Mouse (Mus musculus) myocyte (in vitro differentiated cells): ENCODE data around the gene Gak. TPM values are rescaled to one million over a fixed set of nuclear protein-coding genes. Genes with fewer than 3 reads are reported as not detected.

Experiments
- H3K27me3 ChIP-seq: one replicate; pipeline ENCODE4 v1.6.1; 2011; ENCODE audit not compliant: control insufficient read depth, insufficient read depth, insufficient read length
- H3K36me3 ChIP-seq: one replicate; pipeline ENCODE4 v1.6.1; 2011; ENCODE audit not compliant: control insufficient read depth, insufficient read depth
- H3K4me2 ChIP-seq: one replicate; pipeline ENCODE4 v1.6.1; 2011; ENCODE audit warnings: low read depth, control low read depth
- H3K4me3 ChIP-seq: one replicate; pipeline ENCODE4 v1.5.1; 2011; ENCODE audit warnings: mild to moderate bottlenecking, control low read depth, moderate library complexity
- H3K79me2 ChIP-seq: one replicate; pipeline ENCODE4 v1.6.1; 2011; ENCODE audit not compliant: control insufficient read depth, insufficient read depth
- H3ac ChIP-seq: one replicate; pipeline ENCODE4 v1.6.1; 2011; ENCODE audit not compliant: control insufficient read depth, insufficient read length
- CEBPB ChIP-seq: IDR thresholded peaks from 2 replicates; pipeline ENCODE4 v1.6.1; 2011; ENCODE audit warnings: mild to moderate bottlenecking, moderate library complexity; ENCODE audit not compliant: poor library complexity, insufficient read depth, severe bottlenecking
- E2F4 ChIP-seq: IDR thresholded peaks from one replicate; pipeline ENCODE4 v1.6.1; 2011; ENCODE audit warnings: mild to moderate bottlenecking, control low read depth, moderate library complexity; ENCODE audit not compliant: insufficient read depth
- MAX ChIP-seq: IDR thresholded peaks from one replicate; pipeline ENCODE4 v1.6.1; 2011; ENCODE audit warnings: low read depth, mild to moderate bottlenecking, control low read depth
- MYOD1 ChIP-seq, 3 experiments: IDR thresholded peaks; one replicate each; pipeline ENCODE4 v1.6.1; 2011; ENCODE audit warnings: control low read depth in 2 of 3, low read depth in 2 of 3, mild to moderate bottlenecking in 2 of 3, moderate library complexity in 1 of 3; ENCODE audit not compliant: insufficient read length in 2 of 3, control insufficient read depth in 1 of 3
- MYOG ChIP-seq, 3 experiments: IDR thresholded peaks; one replicate each; pipeline ENCODE4 v1.6.1; 2011; ENCODE audit warnings: control low read depth in 2 of 3, low read depth in 2 of 3, mild to moderate bottlenecking in 2 of 3; ENCODE audit not compliant: insufficient read length in 2 of 3, control insufficient read depth in 1 of 3, insufficient read depth in 1 of 3
- POLR2A ChIP-seq: IDR thresholded peaks from one replicate; pipeline ENCODE4 v1.6.1; 2011; ENCODE audit warnings: low read depth, mild to moderate bottlenecking, control low read depth, moderate library complexity; ENCODE audit not compliant: insufficient read length
- POLR2AphosphoS2 ChIP-seq: IDR thresholded peaks from one replicate; pipeline ENCODE4 v1.6.1; 2011; ENCODE audit warnings: low read depth, control low read depth; ENCODE audit not compliant: insufficient read length
- REST ChIP-seq: IDR thresholded peaks from one replicate; pipeline ENCODE4 v1.6.1; 2011; ENCODE audit warnings: mild to moderate bottlenecking, control low read depth, moderate library complexity; ENCODE audit not compliant: insufficient read depth, insufficient read length
- SRF ChIP-seq: IDR thresholded peaks from one replicate; pipeline ENCODE4 v1.6.1; 2011; ENCODE audit warnings: low read depth; ENCODE audit not compliant: control insufficient read depth, insufficient read length
- TCF12 ChIP-seq: IDR thresholded peaks from one replicate; pipeline ENCODE4 v1.6.1; 2011; ENCODE audit warnings: mild to moderate bottlenecking, control low read depth; ENCODE audit not compliant: poor library complexity, insufficient read depth, severe bottlenecking
- TCF3 ChIP-seq: IDR thresholded peaks from one replicate; pipeline ENCODE4 v1.6.1; 2011; ENCODE audit warnings: low read depth, control low read depth; ENCODE audit not compliant: insufficient read length
- USF1 ChIP-seq: IDR thresholded peaks from one replicate; pipeline ENCODE4 v1.6.1; 2011; ENCODE audit warnings: low read depth, mild to moderate bottlenecking, control low read depth, moderate library complexity
- polyA plus RNA-seq: library from polyadenylated mRNA; unstranded; fragments of >200 nt; fragmentation: generic; extraction: Trizol; gene quantifications from one replicate; pipeline ENCODE4 v1.2.1, GENCODE M21; 2012; ENCODE audit warnings: missing spikeins

The Gak gene
- polyA plus RNA-seq = 46.1 TPM

DNA sequence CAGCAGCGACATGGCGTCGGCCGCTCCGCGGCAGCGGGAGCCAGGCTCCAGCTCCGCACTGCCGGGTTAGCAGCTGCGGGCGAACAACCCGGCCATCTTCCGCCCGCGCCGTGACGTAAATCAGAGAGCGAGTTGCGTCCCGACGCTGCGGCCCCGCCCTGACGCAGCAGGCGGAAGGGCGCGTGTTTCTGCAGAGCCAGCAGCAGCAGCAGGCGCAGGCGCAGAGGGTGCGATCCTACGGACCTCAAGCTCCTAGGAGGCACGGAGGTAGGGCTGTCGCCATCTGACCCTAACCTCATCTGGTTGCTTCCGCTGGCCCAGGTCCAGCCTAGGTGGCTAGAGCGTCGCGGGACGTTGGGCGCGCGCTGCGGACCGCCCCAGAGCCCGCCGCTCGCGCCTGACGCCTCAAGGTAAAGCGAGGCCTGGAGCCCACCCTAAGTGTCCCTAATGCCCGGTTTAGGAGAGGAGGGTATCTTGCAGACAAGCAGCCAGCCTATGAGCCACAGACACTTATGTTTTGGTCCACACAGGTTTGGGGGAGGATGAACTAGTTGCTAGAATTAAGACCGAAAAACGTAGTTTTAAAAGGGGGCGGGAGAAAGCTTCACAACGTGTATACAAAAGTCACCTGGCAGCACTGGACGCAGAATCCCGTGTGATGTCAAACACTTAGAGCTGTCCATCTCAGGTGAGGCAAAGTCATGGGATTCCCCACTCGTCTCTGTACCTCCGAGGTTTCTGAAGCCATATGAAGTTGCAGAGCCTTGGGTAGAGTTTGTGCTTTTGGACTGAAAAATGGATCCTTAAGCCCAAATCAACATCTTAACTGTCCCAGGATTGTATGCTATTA lies at the start of gene Gak, which contains the start of gene Tmem175:
TSS of gene Gak (minus strand) at position 122 of the 850 bp plus-strand sequence.
TSS of gene Tmem175 (plus strand) at position 137 of the 850 bp plus-strand sequence.
- Histone ChIP-seq H3ac (peak within 1 kb of the TSS; percentile 78), H3K36me3 (no peaks in the 10 kb centered on the region), H3K27me3 (no peaks in the 10 kb centered on the region), H3K79me2 (peaks cover 43% of the 10 kb centered on the region), H3K4me2 (peak within 1 kb of the TSS; percentile 83), H3K4me3 (peak within 1 kb of the TSS; percentile 86)
- TF ChIP-seq TCF3 (no peak), MYOD1 (IDR thresholded peaks at IDR 0.05; ENCODE audit: control insufficient read depth in 1 of 3, insufficient read length in 2 of 3, low read depth in 2 of 3) (peak in 1 of 3 experiments; percentile 67), POLR2AphosphoS2 (peak; percentile 97), MYOG (IDR thresholded peaks at IDR 0.05; ENCODE audit: control insufficient read depth in 1 of 3, insufficient read depth in 1 of 3, insufficient read length in 2 of 3, low read depth in 2 of 3) (peak in 2 of 3 experiments; percentile 47 to 77), POLR2A (peak; percentile 96)

DNA sequence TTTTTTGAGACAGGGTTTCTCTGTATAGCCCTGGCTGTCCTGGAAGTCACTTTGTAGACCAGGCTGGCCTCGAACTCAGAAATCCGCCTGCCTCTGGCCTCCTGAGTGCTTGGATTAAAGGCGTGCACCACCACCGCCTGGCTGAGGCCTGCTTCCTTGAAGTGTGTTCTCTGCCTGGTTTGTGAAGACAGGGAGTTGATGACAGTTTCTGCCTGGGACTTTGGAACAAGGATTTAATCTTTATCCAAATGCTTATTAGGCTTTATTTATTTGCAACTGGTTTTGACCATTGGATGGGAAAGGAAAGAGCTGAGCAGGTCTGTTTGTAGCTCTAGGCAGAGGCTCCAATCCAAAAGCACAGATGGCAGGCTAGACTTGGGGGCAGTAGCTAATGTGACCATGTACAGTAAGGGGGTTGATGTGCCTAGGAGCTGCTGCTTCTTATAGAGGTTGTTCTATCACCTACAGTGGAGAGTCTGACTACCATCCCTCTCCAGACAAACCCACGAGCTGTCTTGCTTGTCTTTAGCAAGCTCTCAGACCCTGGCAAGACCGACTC lies 48.8 kb upstream of the Gak start:
- no peak for TF ChIP-seq E2F4
- Histone ChIP-seq H3K27me3 (no peaks in the 10 kb centered on the region), H3K36me3 (no peaks in the 10 kb centered on the region), H3ac (no peak overlapping the region), H3K79me2 (no peaks in the 10 kb centered on the region), H3K4me3 (no peak overlapping the region), H3K4me2 (no peak overlapping the region)

DNA sequence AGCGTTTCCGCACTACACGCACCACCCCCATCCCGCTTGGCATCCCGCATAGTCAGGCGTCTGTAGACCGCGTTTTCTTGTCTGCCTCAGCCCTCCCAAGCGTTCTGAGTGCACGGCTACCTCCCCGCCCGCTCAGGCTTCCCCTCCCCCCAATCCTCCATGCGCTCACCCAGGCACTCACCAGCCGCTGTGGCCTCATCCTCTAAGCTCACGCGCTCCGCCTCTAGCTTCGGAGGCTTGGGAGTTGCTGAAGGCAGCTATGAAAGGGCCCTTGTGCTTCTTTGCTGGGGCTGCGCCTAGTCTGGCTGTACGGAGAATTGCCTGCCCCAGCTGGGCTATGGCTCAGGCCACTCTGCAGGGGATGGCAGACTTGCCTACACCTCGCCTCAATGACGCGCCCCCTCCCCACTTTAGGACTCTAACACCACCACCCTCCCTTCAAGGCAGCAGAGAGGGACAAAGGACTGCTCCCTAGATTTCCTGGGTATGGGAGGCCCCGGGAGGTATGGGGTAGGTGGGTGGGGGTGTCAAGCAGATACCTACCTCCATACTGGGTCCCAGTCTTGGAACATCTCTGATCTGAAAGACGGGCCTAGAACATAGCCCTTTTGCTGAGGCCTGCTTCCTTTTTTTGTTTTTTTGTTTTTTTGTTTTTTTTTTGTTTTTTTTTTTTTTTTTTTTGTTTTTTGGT lies 48.2 kb upstream of the Gak start:
- Histone ChIP-seq H3K79me2 (no peaks in the 10 kb centered on the region), H3K27me3 (no peaks in the 10 kb centered on the region), H3K4me3 (no peak overlapping the region), H3K36me3 (no peaks in the 10 kb centered on the region), H3K4me2 (no peak overlapping the region), H3ac (no peak overlapping the region)
- TF ChIP-seq POLR2AphosphoS2 = no peak
- TF ChIP-seq CEBPB = no peak
- no peak for TF ChIP-seq TCF3
- TF ChIP-seq TCF12 = no peak
- no peak for TF ChIP-seq REST
- no peak for TF ChIP-seq POLR2A
- no peak for TF ChIP-seq E2F4
- no peak for TF ChIP-seq MAX
- TF ChIP-seq MYOG (IDR thresholded peaks at IDR 0.05; ENCODE audit: control insufficient read depth in 1 of 3, insufficient read depth in 1 of 3, insufficient read length in 2 of 3, low read depth in 2 of 3) = no peak
- TF ChIP-seq USF1 = no peak
- TF ChIP-seq MYOD1 (IDR thresholded peaks at IDR 0.05; ENCODE audit: control insufficient read depth in 1 of 3, insufficient read length in 2 of 3, low read depth in 2 of 3) = no peak
- TF ChIP-seq SRF = no peak

DNA sequence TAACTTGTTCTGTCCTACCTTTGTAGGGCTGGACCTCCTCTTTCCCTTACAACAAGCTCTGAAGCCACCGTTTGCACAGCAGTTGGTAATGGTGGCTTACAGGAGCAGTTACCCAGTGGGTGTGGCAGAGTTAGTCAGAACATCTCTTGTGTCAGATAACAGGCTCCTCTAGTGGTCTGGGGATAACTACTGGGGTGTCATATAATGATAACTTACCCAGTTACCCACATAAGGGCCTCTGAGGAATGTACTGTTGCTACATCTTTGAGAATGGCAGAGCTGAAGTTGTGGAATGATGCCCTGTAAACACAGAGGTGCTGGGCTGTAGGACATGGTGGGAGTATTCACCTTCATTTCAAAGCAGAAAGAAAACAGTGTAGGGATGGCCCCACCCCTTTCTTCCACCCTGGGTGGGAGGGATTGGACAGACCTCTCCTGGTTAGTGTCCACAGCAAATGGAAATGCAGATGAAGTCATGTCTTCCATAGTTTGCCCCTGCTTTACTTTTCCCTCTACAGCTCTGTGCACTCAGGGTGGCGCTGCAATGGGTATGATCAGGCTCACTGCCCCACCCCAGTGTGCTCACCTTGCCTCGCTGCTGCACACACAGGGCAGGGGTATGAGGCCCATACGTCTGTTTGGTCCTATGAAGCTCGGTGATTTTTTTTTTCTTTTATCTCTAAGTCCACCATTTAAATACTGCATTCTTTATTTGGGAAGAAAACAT lies 47.4 kb upstream of the Gak start:
- H3K36me3 ChIP-seq = no peaks in the 10 kb centered on the region
- H3K4me2 ChIP-seq = no peak overlapping the region
- no peak overlapping the region for H3K4me3 ChIP-seq
- no peak overlapping the region for H3ac ChIP-seq
- no peaks in the 10 kb centered on the region for H3K27me3 ChIP-seq
- H3K79me2 ChIP-seq = no peaks in the 10 kb centered on the region
- TF ChIP-seq SRF (no peak), CEBPB (no peak), USF1 (no peak), POLR2AphosphoS2 (no peak), TCF3 (no peak), E2F4 (no peak), REST (no peak), TCF12 (no peak), POLR2A (no peak), MYOD1 (IDR thresholded peaks at IDR 0.05; ENCODE audit: control insufficient read depth in 1 of 3, insufficient read length in 2 of 3, low read depth in 2 of 3) (no peak)
